Mouse (Mus musculus): ENCODE results near the gene Ppp1r26.

Gene Ppp1r26

DNA sequence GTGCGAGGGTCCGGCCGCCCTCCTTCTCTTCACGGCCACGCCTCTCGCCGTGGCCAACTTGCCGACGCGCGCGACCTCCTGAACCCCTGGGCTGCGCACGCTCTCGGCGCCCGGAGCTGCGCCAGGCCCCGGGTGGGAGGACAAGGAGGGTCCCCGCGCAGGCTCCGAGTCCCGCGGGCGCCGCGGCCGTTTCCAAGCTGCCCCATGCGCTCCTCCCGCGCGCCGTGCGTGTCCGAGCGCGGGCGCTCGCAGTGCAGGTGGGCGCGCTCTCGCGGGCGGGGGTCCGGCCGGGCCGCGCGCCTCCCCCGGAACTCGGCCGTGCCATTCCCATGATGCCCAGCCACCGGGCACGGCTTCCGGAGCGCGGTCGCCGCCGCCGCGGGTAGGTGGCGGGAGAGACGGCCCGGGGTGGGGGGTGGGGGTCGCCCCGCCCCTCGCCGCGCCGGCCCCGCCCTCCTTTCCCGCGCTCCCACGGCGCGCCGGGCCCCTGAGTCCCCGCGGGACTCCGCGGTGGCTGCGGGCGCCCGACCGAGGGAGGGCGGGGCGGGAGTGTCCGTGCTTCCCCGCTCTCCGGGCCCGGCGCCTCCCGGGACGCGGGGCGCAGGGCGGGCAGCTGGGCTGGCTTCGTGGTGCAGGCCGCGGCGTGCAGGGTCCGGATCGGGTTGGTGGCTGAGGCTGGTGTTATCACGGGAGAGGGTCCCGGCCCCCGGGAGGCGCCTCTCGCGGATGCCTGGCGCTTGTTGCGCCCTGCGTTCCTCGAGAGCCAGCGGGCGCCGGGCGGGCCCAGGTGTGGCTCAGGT, at the start of gene Ppp1r26:
Ppp1r26 (plus strand) TSS at position 286 of the 800 bp plus-strand sequence.
- no peak for DNase-seq (ENCODE audit: low read depth)

DNA sequence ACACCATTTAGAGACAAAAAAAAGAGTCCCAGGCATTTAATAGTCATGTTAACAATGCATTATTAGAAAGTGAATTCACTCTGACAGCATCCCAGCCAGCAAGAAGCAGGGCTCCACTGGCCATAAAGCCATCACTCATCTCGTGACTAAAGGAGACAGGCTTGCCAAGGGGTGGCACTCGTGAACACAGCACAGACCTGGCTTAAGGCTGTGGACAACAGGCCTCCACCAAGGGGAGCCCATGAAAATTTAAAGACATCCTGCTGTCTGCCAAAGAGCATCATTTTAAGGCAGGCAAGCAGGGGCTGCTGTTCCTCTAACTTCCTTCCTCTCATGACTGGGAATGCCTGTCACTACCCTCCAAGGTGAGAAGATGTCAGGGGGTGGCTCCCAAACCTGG, 49.7 kb upstream of the Ppp1r26 start:
- DNase-seq (ENCODE audit: low read depth), result no peak

DNA sequence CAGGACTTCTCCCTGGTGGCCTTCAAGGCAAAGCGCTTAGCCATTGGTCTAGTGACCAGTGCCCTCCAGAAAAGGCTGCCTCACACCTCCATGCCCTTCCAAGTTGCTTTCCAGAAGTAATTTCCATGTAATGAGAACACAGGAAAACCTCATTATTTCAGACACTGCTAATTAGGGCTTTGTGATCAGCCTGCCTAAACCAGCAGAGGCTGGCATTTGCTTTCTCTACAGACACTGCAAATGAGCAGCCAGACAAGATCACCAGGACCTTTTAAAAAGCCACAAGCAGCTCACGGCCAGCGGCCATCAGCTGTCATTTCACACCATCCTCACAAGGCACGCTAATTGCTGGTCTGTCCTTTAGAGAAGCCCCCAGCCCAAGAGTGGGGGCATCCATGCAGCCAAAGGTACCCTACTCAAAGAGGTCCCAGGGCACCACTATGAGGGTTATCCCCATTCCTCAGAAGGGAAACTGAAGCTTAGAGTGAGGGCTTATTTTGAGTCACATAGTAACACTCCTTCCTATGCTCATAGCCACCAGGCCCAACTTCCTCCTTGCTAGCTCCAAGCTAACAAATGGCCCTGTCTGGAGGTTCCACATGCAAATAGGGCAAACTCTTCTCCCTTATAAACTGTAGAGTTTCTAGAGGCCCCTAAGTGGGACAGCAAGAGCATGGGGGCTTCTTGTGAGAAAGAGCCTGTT, 49.0 kb upstream of the Ppp1r26 start:
- DNase-seq (ENCODE audit: low read depth), result no peak

DNA sequence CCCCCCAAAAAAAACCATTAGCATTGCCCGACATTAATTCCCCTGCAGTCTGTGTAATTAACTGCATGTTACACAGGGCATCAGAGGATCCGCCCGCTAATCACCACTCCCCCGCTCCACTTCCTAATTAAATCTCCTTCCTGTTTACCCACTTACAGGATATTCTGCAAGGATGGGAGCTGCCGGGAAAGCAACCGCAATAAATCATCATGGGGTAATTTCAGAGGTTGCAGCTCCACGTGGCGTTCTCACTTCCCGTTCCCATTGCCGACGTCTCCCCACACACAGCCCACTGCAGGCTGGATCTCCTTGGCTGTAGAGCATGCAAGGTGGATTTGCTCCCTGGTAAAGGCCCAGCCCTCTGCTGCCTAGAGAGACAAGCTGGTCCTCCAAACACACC, 45.0 kb upstream of the Ppp1r26 start:
- DNase-seq (ENCODE audit: low read depth), result no peak

DNA sequence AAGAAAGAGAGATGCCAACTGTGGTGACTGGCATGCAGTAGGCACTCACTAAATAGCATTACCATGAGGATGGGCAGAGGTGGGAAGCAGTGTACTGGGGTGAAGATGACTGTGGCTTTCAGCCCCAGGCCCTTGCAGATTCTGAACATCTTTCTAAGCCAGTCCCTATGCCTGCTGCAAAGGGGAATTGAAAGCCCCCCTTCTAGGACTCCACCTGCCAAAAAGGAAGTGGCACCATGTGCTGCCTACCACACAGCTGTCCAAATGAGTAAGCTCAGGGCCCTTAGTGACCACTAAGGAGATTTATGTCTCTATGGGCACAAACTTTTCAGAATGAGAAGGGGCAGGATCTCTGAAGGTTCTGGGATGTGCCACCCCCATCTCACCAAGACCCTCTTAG, 44.5 kb upstream of the Ppp1r26 start:
- DNase-seq (ENCODE audit: low read depth), result no peak

DNA sequence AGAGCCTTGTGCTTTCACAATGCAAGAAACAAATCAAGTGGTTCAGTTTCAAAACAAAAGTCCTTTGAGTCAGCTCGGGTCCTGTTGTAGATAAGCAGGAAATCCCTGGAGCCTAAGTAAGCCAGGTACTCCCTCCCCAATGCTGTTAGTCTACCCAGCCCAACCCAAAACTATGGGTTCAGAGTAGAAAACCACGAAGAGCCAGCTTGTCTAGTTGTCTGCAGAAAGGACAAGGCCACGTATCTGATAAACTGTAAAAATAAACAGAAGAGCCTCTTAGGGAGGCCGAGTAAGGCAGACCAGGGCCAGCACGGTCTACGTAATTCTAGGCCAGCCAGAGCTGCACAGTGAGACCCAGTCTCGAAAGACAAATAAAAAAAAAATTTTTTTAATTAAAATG, 38.8 kb upstream of the Ppp1r26 start:
- no peak for DNase-seq (ENCODE audit: low read depth)

DNA sequence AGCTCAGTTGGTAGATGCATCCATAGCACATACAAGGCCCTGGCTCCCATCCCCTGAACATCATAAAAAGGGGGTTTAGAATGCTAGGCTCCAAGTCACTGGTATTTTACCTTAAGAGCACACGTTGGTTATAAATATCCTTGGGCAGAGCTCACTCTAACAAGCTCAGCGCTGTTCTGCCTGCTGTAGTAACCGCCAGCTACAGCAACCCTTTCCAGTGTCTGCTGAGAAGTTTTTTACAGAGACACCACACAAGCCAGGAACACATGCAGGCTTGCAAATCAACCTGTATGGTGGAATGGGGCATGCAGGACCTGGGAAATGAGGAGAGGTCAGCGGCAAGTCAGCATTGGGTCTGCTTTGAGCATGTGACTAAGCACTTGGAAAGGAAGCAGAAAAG, 37.5 kb upstream of the Ppp1r26 start:
- DNase-seq (ENCODE audit: low read depth), result no peak

DNA sequence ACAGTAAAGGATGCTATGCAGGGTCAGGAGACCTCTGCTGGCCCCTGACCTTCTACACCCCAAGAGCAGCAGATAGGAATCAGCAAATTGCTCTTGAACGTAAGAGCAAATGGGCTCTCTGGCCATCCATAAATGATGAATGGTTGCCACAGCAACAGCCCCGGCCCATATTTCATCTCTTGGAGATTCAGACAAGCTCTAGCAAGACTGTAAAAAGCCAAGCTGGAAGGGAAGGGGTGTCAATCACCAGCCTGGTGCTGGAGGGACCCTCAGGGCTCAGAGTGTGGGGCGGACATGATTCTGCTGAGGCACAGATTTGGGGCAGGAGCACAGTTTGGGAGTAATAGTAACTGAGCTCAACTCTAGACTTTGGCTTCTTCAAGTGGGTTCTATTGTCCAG, 37.0 kb upstream of the Ppp1r26 start:
- no peak for DNase-seq (ENCODE audit: low read depth)

DNA sequence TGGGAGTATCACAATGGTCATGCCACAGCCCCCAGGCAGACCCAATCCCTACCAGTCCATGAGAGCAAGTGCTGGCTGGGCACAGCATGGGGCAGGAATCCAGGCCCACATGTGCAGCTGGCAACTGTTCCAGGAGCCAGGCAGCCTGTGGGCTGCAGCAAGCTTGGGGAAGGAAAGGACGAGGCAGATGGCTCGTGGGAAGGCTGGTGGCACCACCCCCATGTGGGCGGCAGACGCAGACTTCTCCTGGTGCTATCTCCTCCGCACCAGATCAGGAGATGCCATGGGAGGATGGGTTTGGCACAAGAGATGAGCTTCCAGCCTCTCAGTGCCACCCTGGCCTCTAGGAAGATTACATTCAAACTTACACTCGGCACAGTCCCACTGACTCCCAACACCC, 33.7 kb upstream of the Ppp1r26 start:
- DNase-seq (ENCODE audit: low read depth), result no peak

DNA sequence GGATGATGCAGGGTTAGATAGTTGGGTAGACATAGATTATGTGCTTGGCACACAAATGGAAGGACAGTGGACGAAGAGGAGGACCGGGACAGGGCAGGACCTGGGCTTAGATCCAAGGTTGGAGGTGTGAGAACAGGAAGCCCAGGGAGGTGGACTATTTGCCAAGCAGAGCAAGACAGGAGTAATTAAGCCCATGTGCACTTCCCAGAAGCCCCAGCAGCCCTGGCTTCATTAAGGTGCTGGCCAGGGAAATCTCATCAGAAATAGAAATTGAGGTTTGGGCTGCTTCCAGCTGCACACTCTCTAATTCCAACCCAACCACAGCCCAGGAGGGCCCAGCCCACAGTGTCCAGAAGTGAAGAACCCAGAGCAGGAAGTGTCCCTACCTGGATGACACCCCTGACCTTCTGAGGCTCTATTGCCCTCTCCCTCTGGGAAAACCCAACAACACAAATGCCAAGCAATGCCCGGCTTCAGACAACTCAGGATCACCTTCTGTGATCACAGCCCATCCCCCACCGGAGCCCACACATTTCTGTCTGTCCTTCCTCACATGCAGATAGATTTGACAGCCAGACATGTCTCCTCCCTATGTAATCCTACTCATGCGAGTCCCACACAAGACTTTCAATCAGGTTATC, 32.4 kb upstream of the Ppp1r26 start:
- DNase-seq (ENCODE audit: low read depth), result no peak

DNA sequence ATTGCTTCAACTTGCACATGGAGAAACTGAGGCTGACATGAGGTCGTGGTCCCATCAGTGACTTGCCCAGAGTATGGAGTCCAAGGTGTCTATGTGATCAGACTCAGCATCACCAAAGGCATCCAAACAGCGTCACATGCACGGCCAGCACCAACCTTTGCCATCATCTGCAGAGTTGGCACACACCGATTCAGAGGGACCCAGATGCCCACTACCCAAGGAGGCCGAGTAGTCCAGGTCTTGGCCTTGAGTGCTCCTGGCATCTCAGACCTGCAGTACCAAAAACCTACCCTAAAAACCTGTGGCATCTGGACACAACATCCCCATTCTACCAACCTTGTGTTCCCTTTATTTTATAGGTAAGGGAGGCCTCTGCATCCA, 31.9 kb upstream of the Ppp1r26 start:
- DNase-seq (ENCODE audit: low read depth), result no peak

DNA sequence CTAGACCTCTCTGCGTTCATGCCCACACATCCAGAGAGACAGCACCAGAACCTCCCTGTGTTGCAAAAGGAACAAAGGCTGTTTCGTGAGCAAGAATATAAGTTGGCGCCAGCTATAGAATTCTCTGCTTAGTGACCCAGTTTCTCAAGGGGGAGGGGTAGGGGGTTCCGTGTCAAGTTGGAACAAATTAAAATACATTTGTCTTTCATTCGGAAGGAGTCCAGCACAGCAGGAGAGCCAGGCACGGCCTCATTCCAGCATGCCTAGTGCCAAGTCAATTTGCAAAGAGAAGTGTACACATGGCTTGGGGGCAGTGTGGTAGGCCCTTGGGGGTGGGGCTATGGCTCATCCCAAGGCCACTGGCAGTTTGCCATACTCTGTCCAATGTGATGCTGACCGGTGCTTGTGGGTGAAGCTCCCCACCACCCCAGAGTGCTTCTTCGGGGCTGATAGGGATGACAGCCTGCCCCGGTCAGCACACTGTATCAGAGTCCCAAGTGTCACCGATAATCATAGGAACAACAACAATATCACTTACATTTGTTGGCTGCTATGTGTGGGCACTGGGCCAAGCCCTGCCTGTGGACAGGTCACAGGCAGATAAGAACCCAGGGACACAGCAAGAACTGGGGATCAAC, 31.1 kb upstream of the Ppp1r26 start:
- DNase-seq (ENCODE audit: low read depth), result peak; percentile 81

DNA sequence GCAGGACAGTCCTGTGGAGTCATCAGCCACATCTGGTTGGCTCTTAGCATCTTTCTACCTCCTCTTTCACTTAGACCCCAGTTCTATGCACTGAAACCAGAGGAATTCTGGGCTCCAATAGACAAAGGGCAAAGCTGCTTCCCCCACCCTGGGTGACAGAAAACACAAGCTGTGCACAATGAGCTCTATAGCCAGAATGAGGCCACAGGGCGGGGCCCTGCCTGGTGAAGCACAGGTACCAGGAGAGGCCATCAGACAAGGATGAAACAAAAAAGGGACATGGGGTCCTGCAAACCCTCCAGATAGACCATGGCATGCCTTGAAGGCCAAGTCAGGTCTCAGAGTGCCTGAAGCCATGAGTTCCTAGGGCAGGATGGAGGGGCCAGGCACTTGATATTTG, 30.1 kb upstream of the Ppp1r26 start:
- DNase-seq (ENCODE audit: low read depth), result no peak

DNA sequence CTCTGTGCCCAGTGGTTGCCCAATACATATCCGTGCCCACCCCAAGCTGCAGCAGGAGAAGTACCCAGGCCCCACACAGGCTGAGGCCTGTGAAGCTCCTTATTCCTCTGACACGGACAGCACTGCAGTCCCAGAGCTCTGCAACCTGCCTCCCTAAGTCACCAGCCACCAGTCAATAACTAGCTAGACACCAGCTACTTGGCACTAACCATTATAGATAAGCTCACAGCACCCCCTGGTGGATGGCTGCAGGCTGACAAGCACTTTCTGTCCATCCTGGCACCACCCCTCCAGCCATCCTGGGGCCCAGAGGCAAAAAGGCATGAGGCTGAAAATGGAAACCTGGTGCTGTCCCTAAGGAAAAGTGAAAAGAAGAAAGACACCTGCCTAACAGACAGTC, 28.6 kb upstream of the Ppp1r26 start:
- DNase-seq (ENCODE audit: low read depth), result peak; percentile 92

DNA sequence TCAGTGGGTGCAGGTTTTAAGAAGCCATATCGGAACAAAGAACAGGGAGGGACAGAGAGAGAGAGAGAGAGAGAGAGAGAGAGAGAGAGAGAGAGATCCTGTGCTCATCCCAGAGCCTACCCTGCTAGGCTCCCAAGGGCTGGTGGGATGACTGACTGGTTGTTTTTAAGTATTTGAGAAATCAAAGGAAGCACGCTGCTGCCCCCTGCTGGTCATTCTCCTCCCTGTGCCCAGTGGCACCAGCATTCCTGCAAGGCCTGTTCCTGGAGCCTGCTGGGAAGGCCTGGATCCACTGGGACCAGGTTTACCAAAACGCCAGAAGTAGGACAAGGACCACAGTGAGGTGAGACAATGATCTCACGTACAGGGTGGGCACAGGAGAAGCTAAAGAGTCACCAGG, 26.7 kb upstream of the Ppp1r26 start:
- peak; percentile 95 for DNase-seq (ENCODE audit: low read depth)

DNA sequence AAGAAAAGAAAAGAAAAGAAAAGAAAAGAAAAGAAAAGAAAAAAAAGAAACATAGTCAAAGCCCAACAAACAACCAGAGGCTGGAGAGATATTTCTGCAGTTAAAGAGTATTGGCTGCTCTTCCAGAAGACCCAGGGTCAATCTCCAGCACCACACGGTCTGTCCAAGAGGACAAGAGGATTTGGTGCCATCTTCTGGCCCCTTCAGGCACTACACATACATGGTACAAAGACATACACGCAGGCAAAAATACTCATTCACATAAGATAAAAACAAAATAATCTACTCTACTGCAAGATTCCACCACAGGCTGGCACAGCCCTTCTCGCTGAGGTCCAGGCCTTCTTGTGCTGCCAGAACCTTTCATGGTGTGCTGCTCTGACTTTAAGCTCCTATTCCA, 23.4 kb upstream of the Ppp1r26 start:
- DNase-seq (ENCODE audit: low read depth), result peak; percentile 73

DNA sequence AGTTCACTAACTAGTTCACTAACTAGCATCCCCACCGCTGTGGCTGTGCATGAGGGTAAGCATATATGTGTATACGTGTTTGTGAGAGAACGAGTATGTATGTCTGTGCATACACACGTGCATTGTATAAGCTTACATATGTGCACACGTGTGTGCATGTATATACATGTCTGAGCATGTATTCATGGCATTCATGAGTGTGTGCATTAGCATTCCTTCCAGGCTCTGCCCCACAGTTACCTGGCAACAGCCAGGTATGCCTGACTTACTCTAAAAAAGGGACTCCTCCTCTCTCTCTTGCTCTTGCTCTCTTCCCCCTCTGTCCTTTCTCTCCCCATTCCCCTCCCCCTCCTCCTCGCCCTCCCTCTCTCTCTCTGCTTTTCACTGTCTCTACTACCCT, 19.4 kb upstream of the Ppp1r26 start:
- DNase-seq (ENCODE audit: low read depth), result no peak

DNA sequence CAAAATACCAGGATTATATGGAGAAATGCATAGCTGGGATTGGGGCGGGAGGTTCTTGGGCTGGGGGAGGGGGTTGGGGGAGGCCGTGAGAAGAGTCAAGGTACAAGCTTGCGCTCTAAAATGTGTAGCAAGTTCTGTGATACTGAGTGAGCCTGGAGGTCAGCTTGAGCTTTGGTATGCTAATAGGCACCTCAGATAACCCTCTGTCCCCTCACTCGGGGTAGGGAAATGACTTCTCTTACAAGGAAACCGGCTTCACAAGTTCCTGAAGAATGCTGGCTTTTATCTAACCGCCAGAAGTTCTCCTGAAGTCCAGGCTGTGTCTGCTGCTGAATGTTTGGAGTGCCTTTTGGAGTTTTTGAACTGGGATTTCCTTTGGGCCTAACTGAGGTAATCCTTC, 15.8 kb upstream of the Ppp1r26 start:
- no peak for DNase-seq (ENCODE audit: low read depth)

DNA sequence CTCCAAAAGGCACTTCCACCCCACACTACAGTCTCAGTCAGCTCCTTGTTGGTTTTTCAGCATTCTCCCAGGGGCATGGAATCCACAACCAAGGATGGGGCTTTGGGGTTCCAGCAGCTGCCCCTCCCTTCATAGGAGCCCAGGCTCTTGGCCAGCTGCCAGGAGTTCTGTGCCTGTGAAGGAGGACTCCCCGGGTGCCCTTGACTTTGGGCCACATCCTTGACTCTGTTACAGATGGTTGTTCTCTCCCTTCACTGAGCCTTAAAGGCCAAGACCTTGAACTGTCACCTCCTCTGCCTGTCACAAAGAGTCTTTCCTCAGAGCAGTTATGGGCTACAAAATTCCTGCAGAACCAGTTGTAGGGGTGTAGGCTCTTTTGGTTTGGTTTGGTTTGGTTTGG, 13.8 kb upstream of the Ppp1r26 start:
- DNase-seq (ENCODE audit: low read depth), result no peak

DNA sequence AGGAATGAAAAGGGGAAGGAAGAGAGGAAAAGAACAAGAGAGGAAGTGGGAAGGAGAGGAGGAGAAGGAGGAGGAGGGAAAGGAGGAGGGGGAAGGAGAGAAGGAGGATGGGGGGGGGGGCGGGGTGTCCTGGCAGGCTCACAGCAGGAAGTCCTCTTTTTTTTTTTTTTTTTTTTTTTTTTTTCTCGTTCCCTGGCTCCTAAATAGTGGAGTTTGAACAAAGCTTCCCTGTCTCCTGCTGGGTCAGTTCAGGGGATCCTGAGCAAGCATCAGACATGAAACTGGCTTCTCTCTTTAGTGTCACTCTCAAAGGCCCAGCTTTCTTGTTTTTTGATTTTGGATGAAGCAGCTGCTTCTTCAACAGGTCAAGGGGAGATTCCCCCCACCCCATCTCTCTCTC, 13.1 kb upstream of the Ppp1r26 start:
- DNase-seq (ENCODE audit: low read depth), result no peak

DNA sequence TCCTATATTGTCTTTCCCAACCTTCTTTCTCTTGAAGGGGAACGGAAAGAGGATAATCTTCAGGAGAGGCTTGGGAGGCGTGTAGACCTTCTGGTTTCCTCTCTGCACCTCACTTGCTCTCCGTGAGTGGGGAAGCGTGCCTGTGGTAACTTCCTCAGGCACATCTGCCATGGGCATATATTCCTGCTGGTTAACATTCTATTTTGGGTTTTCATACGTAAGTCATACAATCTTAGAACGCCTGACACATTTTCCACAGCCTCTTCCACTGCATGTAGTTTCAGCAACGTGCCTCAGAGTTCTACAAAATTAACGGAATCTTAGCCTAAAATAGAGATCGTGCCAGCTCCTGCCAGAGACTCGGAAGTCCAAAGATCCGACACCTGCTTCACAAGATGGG, 11.2 kb upstream of the Ppp1r26 start:
- DNase-seq (ENCODE audit: low read depth), result no peak

DNA sequence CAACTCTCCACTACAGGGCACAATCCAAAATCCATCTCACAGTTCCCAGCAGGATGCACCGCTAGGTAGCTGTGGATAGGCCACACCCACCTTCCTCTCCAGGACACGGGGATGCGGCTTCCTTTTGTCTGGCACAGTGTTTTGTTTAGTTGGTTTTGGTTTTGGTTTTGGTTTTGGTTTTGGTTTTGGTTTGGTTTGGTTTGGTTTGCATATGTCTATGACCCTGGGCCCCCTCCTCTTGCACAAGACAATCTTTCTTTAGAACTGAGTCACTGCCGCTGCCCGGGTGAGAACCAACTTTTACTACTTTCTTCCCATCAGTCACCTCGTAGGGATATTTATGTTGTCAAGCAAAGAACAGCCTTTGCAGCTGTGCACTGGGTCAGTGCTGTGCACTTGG, 5.8 kb upstream of the Ppp1r26 start:
- peak; percentile 20 for DNase-seq (ENCODE audit: low read depth)

DNA sequence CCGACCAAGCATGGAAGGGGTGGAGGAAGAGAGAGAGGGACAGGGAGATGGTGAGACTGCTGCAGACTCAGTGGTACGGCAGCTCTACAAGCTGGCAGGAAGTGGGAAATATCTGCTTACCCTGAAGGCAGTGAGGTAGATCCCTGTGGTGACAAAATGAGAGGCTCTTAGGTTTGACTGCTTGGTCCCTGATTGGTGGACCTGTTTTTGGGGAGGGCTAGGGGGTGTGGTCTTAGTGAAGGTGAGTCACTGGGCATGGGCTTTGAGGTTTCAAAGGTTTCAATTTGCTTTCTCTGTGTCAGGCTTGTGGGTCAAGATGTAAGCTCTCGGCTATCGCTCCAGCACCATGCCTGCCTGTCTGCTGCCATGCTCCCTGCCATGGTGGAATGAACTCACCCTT, 1.5 kb upstream of the Ppp1r26 start:
- no peak for DNase-seq (ENCODE audit: low read depth)
